Mouse (Mus musculus): ENCODE data around the gene Cts8.

Gene Cts8

DNA sequence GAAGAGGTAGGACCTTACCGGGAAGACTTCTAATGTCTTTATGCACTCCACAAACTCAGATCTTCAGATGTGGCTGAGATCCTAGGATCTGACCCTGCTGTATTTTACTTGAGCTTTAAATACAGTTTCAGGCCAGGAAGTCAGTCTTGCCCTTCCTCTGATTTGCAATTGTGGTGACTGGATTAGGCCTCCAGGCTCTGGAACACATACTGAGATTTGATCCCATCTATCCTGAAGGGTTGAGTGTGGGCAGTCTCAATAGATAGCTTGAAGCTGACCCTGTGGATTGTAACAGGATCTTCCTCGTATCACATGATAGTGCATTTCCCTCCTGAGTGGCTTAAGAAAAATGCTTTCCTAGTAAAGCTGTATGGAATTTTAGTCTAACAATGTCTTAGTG is at the start of gene Cts8:
Gene Cts8, minus strand, starts transcription at position 101 of the 400 bp plus-strand sequence.
- no peak for DNase-seq (ENCODE audit: low read depth, low spot score)

DNA sequence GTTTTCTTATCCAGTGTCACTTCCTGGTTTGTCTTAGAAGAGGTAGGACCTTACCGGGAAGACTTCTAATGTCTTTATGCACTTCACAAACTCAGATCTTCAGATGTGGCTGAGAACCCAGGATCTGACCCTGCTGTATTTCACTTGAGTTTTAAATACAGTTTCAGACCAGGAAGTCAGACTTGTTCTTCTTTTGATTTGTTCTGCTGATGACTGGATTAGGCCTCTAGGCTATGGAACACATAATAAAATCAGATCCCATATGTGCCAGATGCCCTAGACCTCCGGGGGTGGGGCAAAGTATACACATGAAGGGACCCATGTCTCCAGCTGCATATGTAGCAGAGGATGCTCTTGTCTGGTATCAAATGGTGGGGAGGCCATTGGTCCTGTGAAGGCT is 33.6 kb upstream of the Cts8 start, which contains the start of gene Gm49398:
Gene Gm49398, minus strand, starts transcription at position 101 of the 400 bp plus-strand sequence.
- no peak for DNase-seq (ENCODE audit: low read depth, low spot score)

DNA sequence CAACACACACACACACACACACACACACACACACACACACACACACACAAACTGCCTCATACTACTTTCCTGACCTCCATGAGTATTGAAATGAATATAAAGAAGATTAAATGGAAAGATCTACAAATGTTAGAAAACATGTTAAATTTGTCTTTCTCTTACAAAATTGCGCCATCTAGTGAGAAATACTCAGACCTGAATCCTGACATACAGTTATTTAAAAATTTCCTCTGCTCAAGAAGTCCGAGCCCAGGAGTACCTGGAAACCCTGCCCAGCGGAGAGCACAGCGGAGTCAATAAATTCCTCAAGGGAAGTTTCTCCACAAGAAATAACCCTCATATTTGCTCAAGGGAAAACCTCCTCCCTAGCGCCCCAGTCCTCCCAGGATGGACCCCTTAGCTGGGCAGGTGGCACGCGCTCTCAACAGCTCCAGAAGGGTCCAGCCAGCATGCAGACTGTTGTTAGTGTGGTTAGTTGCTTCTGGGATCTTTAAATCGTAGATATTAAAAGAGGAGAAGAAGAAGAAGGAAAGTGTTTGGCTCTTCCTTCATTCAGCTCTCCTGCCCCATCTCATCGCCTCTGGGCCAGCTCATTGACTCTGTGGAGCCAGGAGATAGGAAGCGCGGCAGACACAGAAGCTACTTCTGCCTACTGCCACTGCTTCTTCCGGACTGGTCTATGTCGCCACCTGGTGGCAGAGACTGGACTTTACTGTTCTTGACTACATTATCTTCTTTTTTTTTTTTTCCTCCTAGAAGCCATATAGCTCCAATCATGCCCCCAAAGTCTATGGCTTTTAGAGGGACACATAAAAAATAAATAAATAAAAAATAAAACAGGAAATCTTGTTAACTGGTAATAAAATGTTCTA is 13.8 kb downstream of the Cts8 start:
- DNase-seq (ENCODE audit: low read depth, low spot score), result peak; percentile 8

DNA sequence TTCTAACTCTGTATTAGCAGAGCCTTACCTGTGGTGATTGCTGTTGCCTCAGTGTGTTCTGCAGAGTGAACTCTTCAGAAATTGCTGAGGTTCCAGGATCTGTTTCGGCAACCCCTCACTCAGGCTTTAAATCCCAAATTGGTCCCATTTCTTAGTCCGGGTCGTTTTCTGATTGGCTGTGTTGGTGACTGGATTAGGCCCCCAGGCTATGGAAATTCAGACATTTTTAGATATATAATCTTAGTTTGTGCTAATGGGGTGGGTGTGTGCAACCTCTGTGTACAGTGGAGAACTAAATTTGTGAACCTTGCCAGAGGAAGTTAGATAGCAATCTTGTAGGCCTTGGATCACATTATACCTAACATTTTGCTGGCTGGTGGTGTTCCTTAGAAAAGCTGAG is 51.8 kb downstream of the Cts8 start, which contains the start of gene Cts6:
Gene Cts6, minus strand, starts transcription at position 101 of the 400 bp plus-strand sequence.
- no peak for DNase-seq (ENCODE audit: low read depth, low spot score)
